Mouse (Mus musculus): ENCODE data around the gene Abcg1. TPM values are rescaled to one million over a fixed set of nuclear protein-coding genes. Genes with fewer than 3 reads are reported as not detected.
A peak's percentile ranks its signal among the peaks of the same experiment; 100 is the strongest.

Abcg1 gene
- polyA plus RNA-seq, 1 experiment from 2014 or later, result 5.4 TPM

- WGBS (ENCODE audit: insufficient replicate concordance), result 25% methylated on average over 18 of the region's 18 CpGs
- peak overlapping the region; percentile 80 for H3K27ac ChIP-seq
- no peaks in the 10 kb centered on the region for H3K36me3 ChIP-seq
- peaks cover 82% of the 10 kb centered on the region for H3K4me1 ChIP-seq
- no peaks in the 10 kb centered on the region; the same call in 1 of the 2 replicates for H3K27me3 ChIP-seq (replicated peaks)
- peak overlapping the region; percentile 15 for H3K9ac ChIP-seq
- no peaks in the 10 kb centered on the region for H3K9me3 ChIP-seq (replicated peaks)
- H3K4me2 ChIP-seq, result peak overlapping the region; percentile 35
- ATAC-seq, result peak; percentile 36
- H3K4me3 ChIP-seq, result no peak overlapping the region
These were observed 14.2 kb downstream of the Abcg1 start for GRCm38 (mm10) chr17:31071421-31072301.

GRCm38 (mm10) chr17:31072872-31073271, 15.4 kb downstream of the Abcg1 start:
- H3K27me3 ChIP-seq (replicated peaks), result 0 out of 2 replicates have a peak, but pooled peaks cover 3% of the 10 kb centered on the region
- no peak for ATAC-seq
- no peaks in the 10 kb centered on the region for H3K36me3 ChIP-seq
- peak overlapping the region; percentile 73 for H3K4me2 ChIP-seq
- WGBS (ENCODE audit: insufficient replicate concordance), result 70% methylated on average over 4 of the region's 4 CpGs
- H3K4me1 ChIP-seq, result peaks cover 84% of the 10 kb centered on the region
- H3K9ac ChIP-seq, result no peak overlapping the region
- peak overlapping the region; percentile 80 for H3K27ac ChIP-seq
- H3K4me3 ChIP-seq, result peak overlapping the region; percentile 41
- no peaks in the 10 kb centered on the region for H3K9me3 ChIP-seq (replicated peaks)

GRCm38 (mm10) chr17:31073273-31074052, 16.0 kb downstream of the Abcg1 start:
- Histone ChIP-seq H3K9ac (peak overlapping the region; percentile 31; the same call in 1 of the 2 replicates), H3K36me3 (no peaks in the 10 kb centered on the region), H3K27me3 (replicated peaks) (peaks cover 9% of the 10 kb centered on the region; the same call in 1 of the 2 replicates), H3K4me3 (peak overlapping the region; percentile 41), H3K9me3 (replicated peaks) (no peaks in the 10 kb centered on the region), H3K27ac (peak overlapping the region; percentile 80), H3K4me1 (peaks cover 86% of the 10 kb centered on the region), H3K4me2 (peak overlapping the region; percentile 73)
- WGBS (ENCODE audit: insufficient replicate concordance), result 4% methylated on average over 31 of the region's 31 CpGs
- peak; percentile 80 for ATAC-seq

- 12% methylated on average over 7 of the region's 7 CpGs for WGBS (ENCODE audit: insufficient replicate concordance)
- Histone ChIP-seq H3K4me3 (peak overlapping the region; percentile 41), H3K36me3 (no peaks in the 10 kb centered on the region), H3K9ac (peak overlapping the region; percentile 36; the same call in 1 of the 2 replicates), H3K9me3 (replicated peaks) (no peaks in the 10 kb centered on the region), H3K4me2 (peak overlapping the region; percentile 73), H3K4me1 (peaks cover 87% of the 10 kb centered on the region), H3K27ac (peak overlapping the region; percentile 80), H3K27me3 (replicated peaks) (peaks cover 11% of the 10 kb centered on the region; the same call in 1 of the 2 replicates)
- no peak for ATAC-seq
These were observed 16.6 kb downstream of the Abcg1 start for GRCm38 (mm10) chr17:31074053-31074590.

- Histone ChIP-seq H3K27me3 (replicated peaks) (peaks cover 11% of the 10 kb centered on the region; the same call in 1 of the 2 replicates), H3K4me1 (peaks cover 88% of the 10 kb centered on the region), H3K27ac (peak overlapping the region; percentile 80), H3K9ac (0 out of 2 replicates have a peak overlapping the region, but pooled peaks have one; percentile 36), H3K4me3 (0 out of 2 replicates have a peak overlapping the region, but pooled peaks have one; percentile 41), H3K9me3 (replicated peaks) (no peaks in the 10 kb centered on the region), H3K36me3 (no peaks in the 10 kb centered on the region), H3K4me2 (peak overlapping the region; percentile 73)
- no peak for ATAC-seq
- 32% methylated on average over 3 of the region's 3 CpGs for WGBS (ENCODE audit: insufficient replicate concordance)
These were observed 17.2 kb downstream of the Abcg1 start for GRCm38 (mm10) chr17:31074666-31075065.

GRCm38 (mm10) chr17:31075471-31075870, 18.0 kb downstream of the Abcg1 start:
- H3K4me3 ChIP-seq, result no peak overlapping the region
- peaks cover 87% of the 10 kb centered on the region for H3K4me1 ChIP-seq
- 85% methylated on average over 5 of the region's 5 CpGs for WGBS (ENCODE audit: insufficient replicate concordance)
- no peak for ATAC-seq
- no peak overlapping the region for H3K9ac ChIP-seq
- no peaks in the 10 kb centered on the region for H3K9me3 ChIP-seq (replicated peaks)
- H3K27ac ChIP-seq, result peak overlapping the region; percentile 80; the same call in 1 of the 2 replicates
- no peaks in the 10 kb centered on the region for H3K36me3 ChIP-seq
- H3K4me2 ChIP-seq, result no peak overlapping the region; the same call in 1 of the 2 replicates
- peaks cover 11% of the 10 kb centered on the region; the same call in 1 of the 2 replicates for H3K27me3 ChIP-seq (replicated peaks)

GRCm38 (mm10) chr17:31077561-31077960, 20.1 kb downstream of the Abcg1 start:
- peaks cover 78% of the 10 kb centered on the region for H3K4me1 ChIP-seq
- 61% methylated on average over 5 of the region's 5 CpGs for WGBS (ENCODE audit: insufficient replicate concordance)
- H3K9me3 ChIP-seq (replicated peaks), result no peaks in the 10 kb centered on the region
- H3K4me3 ChIP-seq, result no peak overlapping the region
- no peak for ATAC-seq
- H3K9ac ChIP-seq, result no peak overlapping the region
- H3K4me2 ChIP-seq, result no peak overlapping the region
- peaks cover 11% of the 10 kb centered on the region; the same call in 1 of the 2 replicates for H3K27me3 ChIP-seq (replicated peaks)
- H3K27ac ChIP-seq, result no peak overlapping the region
- no peaks in the 10 kb centered on the region for H3K36me3 ChIP-seq

GRCm38 (mm10) chr17:31078581-31078980, 21.1 kb downstream of the Abcg1 start:
- peak overlapping the region; percentile 42; the same call in 1 of the 2 replicates for H3K27ac ChIP-seq
- no peak for ATAC-seq
- H3K9ac ChIP-seq, result no peak overlapping the region
- H3K9me3 ChIP-seq (replicated peaks), result no peaks in the 10 kb centered on the region
- H3K4me2 ChIP-seq, result no peak overlapping the region
- 73% methylated on average over 11 of the region's 11 CpGs for WGBS (ENCODE audit: insufficient replicate concordance)
- H3K4me1 ChIP-seq, result peaks cover 77% of the 10 kb centered on the region
- H3K36me3 ChIP-seq, result no peaks in the 10 kb centered on the region
- H3K4me3 ChIP-seq, result no peak overlapping the region
- peaks cover 11% of the 10 kb centered on the region; the same call in 1 of the 2 replicates for H3K27me3 ChIP-seq (replicated peaks)

- Histone ChIP-seq H3K9ac (no peak overlapping the region), H3K27me3 (replicated peaks) (peaks cover 11% of the 10 kb centered on the region; the same call in 1 of the 2 replicates), H3K4me3 (no peak overlapping the region), H3K27ac (peak overlapping the region; percentile 45), H3K36me3 (no peaks in the 10 kb centered on the region), H3K4me2 (no peak overlapping the region), H3K9me3 (replicated peaks) (no peaks in the 10 kb centered on the region), H3K4me1 (peaks cover 70% of the 10 kb centered on the region)
- 46% methylated on average over 12 of the region's 12 CpGs for WGBS (ENCODE audit: insufficient replicate concordance)
- 0 out of 2 replicates have a peak, but pooled peaks have one; percentile 22 for ATAC-seq
These were observed 21.8 kb downstream of the Abcg1 start for GRCm38 (mm10) chr17:31079078-31079840.

GRCm38 (mm10) chr17:31082296-31083078, 25.0 kb downstream of the Abcg1 start:
- H3K4me1 ChIP-seq, result peaks cover 76% of the 10 kb centered on the region
- H3K4me3 ChIP-seq, result no peak overlapping the region
- H3K36me3 ChIP-seq, result no peaks in the 10 kb centered on the region
- H3K9ac ChIP-seq, result no peak overlapping the region
- H3K4me2 ChIP-seq, result no peak overlapping the region
- ATAC-seq, result peak; percentile 60; the same call in 1 of the 2 replicates
- peaks cover 11% of the 10 kb centered on the region; the same call in 1 of the 2 replicates for H3K27me3 ChIP-seq (replicated peaks)
- H3K9me3 ChIP-seq (replicated peaks), result no peaks in the 10 kb centered on the region
- WGBS (ENCODE audit: insufficient replicate concordance), result 79% methylated on average over 4 of the region's 4 CpGs
- peak overlapping the region; percentile 7; the same call in 1 of the 2 replicates for H3K27ac ChIP-seq
